Comparison of ENCODE assay signal across 21 mouse cellular contexts in the genomic region with DNA sequence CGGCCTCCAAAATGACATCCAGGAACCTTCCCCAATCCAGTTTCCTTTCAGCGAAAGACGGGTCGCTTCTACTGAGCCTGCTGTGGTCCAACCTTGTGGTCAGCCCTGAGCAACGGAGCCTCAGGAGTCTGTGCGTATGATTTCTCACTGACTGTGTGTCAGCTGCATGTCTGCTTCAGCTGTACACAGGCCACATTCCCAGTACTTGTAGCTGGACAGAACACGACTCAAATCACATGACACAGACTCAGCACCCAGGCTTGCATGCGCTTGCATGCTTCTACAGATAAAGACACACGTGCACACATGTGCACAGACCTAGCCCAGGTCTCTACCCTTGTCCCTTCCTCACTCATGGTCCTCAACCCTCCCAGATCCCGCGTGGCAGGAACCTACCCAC.
DNase-seq lines count a peak whose midpoint lies in the region; ATAC-seq and TF ChIP-seq lines count a peak whose summit lies in the region.
"Had no signal": no experiment of that assay in that cellular context is flagged by ENCODE, and none has a peak within 500 bp of the region (broad histone marks: within the 10 kb centered on the region; RNA-seq: fewer than 3 reads in every experiment).

No protein-coding gene starts in this region.

- H3K27ac ChIP-seq in heart, embryonic 14.5 days (replicated peaks in 1 of 2; ENCODE audit: control insufficient read depth in 1 of 2, insufficient read depth in 1 of 2, low read depth in 2 of 2, low read length in 2 of 2) = no peak overlapping the region
- H3K27ac ChIP-seq in heart, embryonic 10.5 days = no peak overlapping the region; the same call in 1 of the 2 replicates
- H3K27ac ChIP-seq in left cerebral cortex, adult 2 months = peak overlapping the region; percentile 15; the same call in 1 of the 2 replicates
- peak overlapping the region; percentile 60 for H3K27ac ChIP-seq in forebrain, embryonic 15.5 days (replicated peaks)
- H3K27ac ChIP-seq: gastrocnemius, adult 2 months; kidney, embryonic 15.5 days; limb, embryonic 15.5 days; liver, embryonic 14.5 days; midbrain, embryonic 12.5 days; neural tube, embryonic 12.5 days; stomach, embryonic 15.5 days had no signal

- no peaks in the 10 kb centered on the region for H3K36me3 ChIP-seq in heart, embryonic 14.5 days (ENCODE audit: control insufficient read depth, insufficient read depth, low read length)
- no peaks in the 10 kb centered on the region for H3K36me3 ChIP-seq in heart, embryonic 10.5 days
- no peaks in the 10 kb centered on the region for H3K36me3 ChIP-seq in forebrain, embryonic 15.5 days
- H3K36me3 ChIP-seq: kidney, embryonic 15.5 days; limb, embryonic 15.5 days; midbrain, embryonic 12.5 days; neural tube, embryonic 12.5 days; stomach, embryonic 15.5 days had no signal

- intact Hi-C loops in left cerebral cortex, adult 2 months (cut with DNase I) = loop anchor here (5.0 kb wide), 1 partner anchor 155 kb away; no protein-coding TSS in a partner anchor
- intact Hi-C loops in left cerebral cortex, postnatal 4 days (cut with DNase I) = loop anchor here (5.0 kb wide), 1 partner anchor 80 kb away; the partner anchor contains the start of gene Prdm16

- H3K9me3 ChIP-seq in heart, embryonic 14.5 days (ENCODE audit: control insufficient read depth, low read length) = no peaks in the 10 kb centered on the region
- H3K9me3 ChIP-seq in heart, embryonic 10.5 days = no peaks in the 10 kb centered on the region
- H3K9me3 ChIP-seq in forebrain, embryonic 15.5 days = no peaks in the 10 kb centered on the region
- H3K9me3 ChIP-seq: kidney, embryonic 15.5 days; limb, embryonic 15.5 days; midbrain, embryonic 12.5 days; neural tube, embryonic 12.5 days; stomach, embryonic 15.5 days had no signal

- 76% methylated on average over 11 of the region's 11 CpGs for WGBS in heart, embryonic 14.5 days
- 81% methylated on average over 11 of the region's 11 CpGs for WGBS in heart, embryonic 10.5 days
- 58% methylated on average over 11 of the region's 11 CpGs for WGBS in forebrain, embryonic 15.5 days

- ATAC-seq in heart, embryonic 14.5 days (ENCODE audit: insufficient number of reproducible peaks, insufficient read depth, low FRiP score, low read depth) = no peak
- 0 out of 2 replicates have a peak, but pooled peaks have one; percentile 55 for ATAC-seq in forebrain, embryonic 15.5 days (replicated peaks)
- ATAC-seq: intestine, postnatal 0 days had no signal

- H3K4me1 ChIP-seq in heart, embryonic 14.5 days (ENCODE audit: control insufficient read depth in 2 of 2, insufficient read depth in 2 of 2, low read length in 2 of 2) = peaks cover 18 to 20% of the 10 kb centered on the region in 2 experiments
- H3K4me1 ChIP-seq in heart, embryonic 10.5 days = peaks cover 59% of the 10 kb centered on the region
- peaks cover 54% of the 10 kb centered on the region for H3K4me1 ChIP-seq in forebrain, embryonic 15.5 days

- no peak for DNase-seq in heart, embryonic 10.5 days (ENCODE audit: low spot score)
- DNase-seq in left cerebral cortex, adult 2 months (ENCODE audit: extremely low spot score in 1 of 2, low spot score in 2 of 2) = no peak
- DNase-seq in left cerebral cortex, postnatal 4 days = no peak
- DNase-seq in urinary bladder, postnatal 36 days (ENCODE audit: low spot score in 2 of 2) = no peak
- no peak for DNase-seq in urinary bladder, adult 18-20 months (ENCODE audit: low spot score in 2 of 2)
- DNase-seq: adrenal gland, postnatal 25 days; cerebellum, adult 9-10 months; gastrocnemius, adult 2 months; heart, postnatal 10 days; kidney, postnatal 36 days; lung, embryonic 14.5 days; thymus, postnatal 25 days had no signal

- no peak overlapping the region for H3K4me3 ChIP-seq in heart, embryonic 14.5 days (ENCODE audit: control insufficient read depth in 1 of 2, insufficient read depth in 1 of 2, low read depth in 1 of 2, low read length in 2 of 2)
- no peak overlapping the region for H3K4me3 ChIP-seq in heart, embryonic 10.5 days
- no peak overlapping the region for H3K4me3 ChIP-seq in left cerebral cortex, adult 2 months
- peak overlapping the region; percentile 24; the same call in 1 of the 2 replicates for H3K4me3 ChIP-seq in forebrain, embryonic 15.5 days
- H3K4me3 ChIP-seq: gastrocnemius, adult 2 months; kidney, embryonic 15.5 days; limb, embryonic 15.5 days; midbrain, embryonic 12.5 days; neural tube, embryonic 12.5 days; stomach, embryonic 15.5 days had no signal

- TF ChIP-seq CTCF in left cerebral cortex, adult 2 months (IDR thresholded peaks at IDR 0.05) = no peak

- H3K4me2 ChIP-seq in heart, embryonic 14.5 days (ENCODE audit: low read length) = no peak overlapping the region
- peak overlapping the region; percentile 44 for H3K4me2 ChIP-seq in forebrain, embryonic 15.5 days (replicated peaks)
- H3K4me2 ChIP-seq: kidney, embryonic 15.5 days; limb, embryonic 15.5 days; lung, embryonic 14.5 days; midbrain, embryonic 12.5 days; stomach, embryonic 15.5 days had no signal

- H3K27me3 ChIP-seq in heart, embryonic 14.5 days (ENCODE audit: control insufficient read depth, insufficient read depth, low read length) = no peaks in the 10 kb centered on the region
- peaks cover 28% of the 10 kb centered on the region for H3K27me3 ChIP-seq in heart, embryonic 10.5 days (ENCODE audit: insufficient read depth, poor library complexity, severe bottlenecking)
- H3K27me3 ChIP-seq in forebrain, embryonic 15.5 days = 0 out of 2 replicates have a peak, but pooled peaks cover 7% of the 10 kb centered on the region
- H3K27me3 ChIP-seq: stomach, embryonic 15.5 days had no signal

- 0 out of 2 replicates have a peak overlapping the region, but pooled peaks have one; percentile 8 for H3K9ac ChIP-seq in heart, embryonic 14.5 days (ENCODE audit: low read length)
- peak overlapping the region; percentile 35 for H3K9ac ChIP-seq in forebrain, embryonic 15.5 days (replicated peaks)
- H3K9ac ChIP-seq: kidney, embryonic 15.5 days; limb, embryonic 15.5 days; liver, embryonic 14.5 days; lung, embryonic 14.5 days; midbrain, embryonic 12.5 days; neural tube, embryonic 12.5 days; stomach, embryonic 15.5 days had no signal

Comparison
In these comparisons a context has a peak if more than half of its experiments do, and no peak if none do; other contexts are left out.
1. H3K27ac ChIP-seq: peak in left cerebral cortex, adult 2 months (single experiment) and forebrain, embryonic 15.5 days (single experiment); none in heart, embryonic 14.5 days (0 of 2) and heart, embryonic 10.5 days (single experiment).